ENCODE assay signal across 8 mouse cellular contexts in genomic region chr8:84823653-84824052, GRCm38 (mm10). TPM values are rescaled to one million over a fixed set of nuclear protein-coding genes. Genes with fewer than 3 reads are reported as not detected.
A peak's percentile ranks its signal among the peaks of the same experiment; 100 is the strongest.
DNase-seq lines count a peak whose midpoint lies in the region; ATAC-seq lines count a peak whose summit lies in the region.

No protein-coding gene starts in this region.

- no peak overlapping the region for H3K27ac ChIP-seq in embryonic facial prominence, embryonic 11.5 days (replicated peaks; ENCODE audit: low read depth, low read length)
- no peak overlapping the region; the same call in 1 of the 2 replicates for H3K27ac ChIP-seq in limb, embryonic 12.5 days
- H3K27ac ChIP-seq in midbrain, embryonic 12.5 days (replicated peaks), result no peak overlapping the region
- H3K27ac ChIP-seq in stomach, embryonic 15.5 days, result no peak overlapping the region

- WGBS in embryonic facial prominence, embryonic 11.5 days, result under 1% methylated on average over 18 of the region's 18 CpGs
- under 1% methylated on average over 18 of the region's 18 CpGs for WGBS in limb, embryonic 12.5 days
- 0% methylated on average over 18 of the region's 18 CpGs for WGBS in midbrain, embryonic 12.5 days
- WGBS in stomach, embryonic 15.5 days, result 1% methylated on average over 18 of the region's 18 CpGs

- H3K9me3 ChIP-seq in embryonic facial prominence, embryonic 11.5 days (replicated peaks; ENCODE audit: control insufficient read depth, low read length), result no peaks in the 10 kb centered on the region
- H3K9me3 ChIP-seq in limb, embryonic 12.5 days, result no peaks in the 10 kb centered on the region
- no peaks in the 10 kb centered on the region for H3K9me3 ChIP-seq in midbrain, embryonic 12.5 days
- H3K9me3 ChIP-seq in stomach, embryonic 15.5 days, result no peaks in the 10 kb centered on the region

- H3K4me1 ChIP-seq in embryonic facial prominence, embryonic 11.5 days (ENCODE audit: control insufficient read depth, insufficient read depth, low read length), result no peaks in the 10 kb centered on the region
- peaks cover 10% of the 10 kb centered on the region; the same call in 1 of the 2 replicates for H3K4me1 ChIP-seq in limb, embryonic 12.5 days (replicated peaks)
- H3K4me1 ChIP-seq in midbrain, embryonic 12.5 days, result 0 out of 2 replicates have a peak, but pooled peaks cover 3% of the 10 kb centered on the region
- H3K4me1 ChIP-seq in stomach, embryonic 15.5 days, result peaks cover 7% of the 10 kb centered on the region; the same call in 1 of the 2 replicates

- DNase-seq in heart, adult 11 months, result peak; percentile 94
- DNase-seq in heart, postnatal 25 days (ENCODE audit: low spot score), result no peak
- DNase-seq in ZHBTc4 (ENCODE audit: low read depth, low spot score), result peak; percentile 92
- DNase-seq in embryonic facial prominence, embryonic 11.5 days (ENCODE audit: low spot score), result peak; percentile 87
- DNase-seq in heart, postnatal 36 days, result peak; percentile 46 to 63

- peak; percentile 52; the same call in 1 of the 2 replicates for ATAC-seq in embryonic facial prominence, embryonic 11.5 days (replicated peaks; ENCODE audit: insufficient number of reproducible peaks, low FRiP score, low TSS enrichment, low read depth)
- ATAC-seq in limb, embryonic 12.5 days (ENCODE audit: insufficient number of reproducible peaks, insufficient read depth, low FRiP score, low TSS enrichment, low read depth), result peak; percentile 78; the same call in 1 of the 2 replicates
- peak; percentile 79; the same call in 1 of the 2 replicates for ATAC-seq in midbrain, embryonic 12.5 days (ENCODE audit: low FRiP score, low read depth)
- peak; percentile 81 for ATAC-seq in stomach, embryonic 15.5 days (ENCODE audit: insufficient read depth, low FRiP score, low read depth)

- H3K9ac ChIP-seq in embryonic facial prominence, embryonic 11.5 days (replicated peaks; ENCODE audit: low read length), result no peak overlapping the region
- 0 out of 2 replicates have a peak overlapping the region, but pooled peaks have one; percentile 24 for H3K9ac ChIP-seq in limb, embryonic 12.5 days (replicated peaks)
- 0 out of 2 replicates have a peak overlapping the region, but pooled peaks have one; percentile 5 for H3K9ac ChIP-seq in midbrain, embryonic 12.5 days (replicated peaks)
- no peak overlapping the region for H3K9ac ChIP-seq in stomach, embryonic 15.5 days

- H3K36me3 ChIP-seq in embryonic facial prominence, embryonic 11.5 days (replicated peaks; ENCODE audit: control insufficient read depth, insufficient read depth, low read depth, low read length), result no peaks in the 10 kb centered on the region
- H3K36me3 ChIP-seq in limb, embryonic 12.5 days, result no peaks in the 10 kb centered on the region
- H3K36me3 ChIP-seq in midbrain, embryonic 12.5 days, result no peaks in the 10 kb centered on the region
- no peaks in the 10 kb centered on the region for H3K36me3 ChIP-seq in stomach, embryonic 15.5 days

- H3K4me3 ChIP-seq in embryonic facial prominence, embryonic 11.5 days (ENCODE audit: low read depth, low read length), result no peak overlapping the region
- H3K4me3 ChIP-seq in limb, embryonic 12.5 days (replicated peaks), result peak overlapping the region; percentile 23
- H3K4me3 ChIP-seq in midbrain, embryonic 12.5 days, result peak overlapping the region; percentile 20; the same call in 1 of the 2 replicates
- no peak overlapping the region for H3K4me3 ChIP-seq in stomach, embryonic 15.5 days (replicated peaks)

- intact Hi-C loops in heart, postnatal 25 days (cut with DNase I), result no loop called here
- intact Hi-C loops in heart, postnatal 36 days (cut with DNase I), result no loop called here

- no peaks in the 10 kb centered on the region for H3K27me3 ChIP-seq in embryonic facial prominence, embryonic 11.5 days (ENCODE audit: control insufficient read depth, insufficient read depth, low read length)
- peaks cover 9% of the 10 kb centered on the region; the same call in 1 of the 2 replicates for H3K27me3 ChIP-seq in limb, embryonic 12.5 days
- H3K27me3 ChIP-seq in midbrain, embryonic 12.5 days, result peaks cover 20% of the 10 kb centered on the region
- H3K27me3 ChIP-seq in stomach, embryonic 15.5 days (replicated peaks), result no peaks in the 10 kb centered on the region

- peak overlapping the region; percentile 10; the same call in 1 of the 2 replicates for H3K4me2 ChIP-seq in embryonic facial prominence, embryonic 11.5 days (ENCODE audit: low read depth, low read length)
- peak overlapping the region; percentile 57 for H3K4me2 ChIP-seq in limb, embryonic 12.5 days
- peak overlapping the region; percentile 49 for H3K4me2 ChIP-seq in midbrain, embryonic 12.5 days (replicated peaks)
- peak overlapping the region; percentile 53 for H3K4me2 ChIP-seq in stomach, embryonic 15.5 days

RNA-seq across cellular contexts. Expression of gene Dand5, which starts 1.0 kb away (rescaled TPM):
- total RNA-seq in heart, postnatal 25 days (2021), result 10 to 100 TPM in 1 of 2 experiments, 1 to 10 TPM in 1; 9.6 to 10.3 TPM
- 3.6 and 3.8 TPM in 2 replicates for polyA plus RNA-seq in embryonic facial prominence, embryonic 11.5 days (2014; fragmentation: Nextera tagmentation; extraction: Ambion mirVana)
- total RNA-seq in heart, postnatal 36 days (2021), result 1 to 10 TPM; 9.3 to 9.9 TPM
- 4.1 and 5.1 TPM in 2 replicates for polyA plus RNA-seq in limb, embryonic 12.5 days (2016; fragmentation: Nextera tagmentation; extraction: Ambion mirVana)
- polyA plus RNA-seq in midbrain, embryonic 12.5 days (2016; fragmentation: Nextera tagmentation; extraction: Ambion mirVana), result 5.0 and 6.1 TPM in 2 replicates
- 6.3 and 6.9 TPM in 2 replicates for polyA plus RNA-seq in stomach, embryonic 15.5 days (2015; fragmentation: Nextera tagmentation; extraction: Ambion mirVana)

RNA-seq across cellular contexts. Expression of gene Gadd45gip1, which starts 7.7 kb away (rescaled TPM):
- 10 to 100 TPM; 28.9 to 30.0 TPM for total RNA-seq in heart, postnatal 25 days (2021)
- polyA plus RNA-seq in embryonic facial prominence, embryonic 11.5 days (2014; fragmentation: Nextera tagmentation; extraction: Ambion mirVana), result 41.5 and 42.3 TPM in 2 replicates
- total RNA-seq in heart, postnatal 36 days (2021), result 10 to 100 TPM; 28.5 to 29.5 TPM
- polyA plus RNA-seq in limb, embryonic 12.5 days (2016; fragmentation: Nextera tagmentation; extraction: Ambion mirVana), result 46.5 and 48.6 TPM in 2 replicates
- polyA plus RNA-seq in midbrain, embryonic 12.5 days (2016; fragmentation: Nextera tagmentation; extraction: Ambion mirVana), result 36.1 and 36.6 TPM in 2 replicates
- polyA plus RNA-seq in stomach, embryonic 15.5 days (2015; fragmentation: Nextera tagmentation; extraction: Ambion mirVana), result 52.7 and 54.5 TPM in 2 replicates

RNA-seq across cellular contexts. Expression of gene Rad23a, which starts 16.8 kb away (rescaled TPM):
- 10 to 100 TPM; 80.8 to 81.1 TPM for total RNA-seq in heart, postnatal 25 days (2021)
- polyA plus RNA-seq in embryonic facial prominence, embryonic 11.5 days (2014; fragmentation: Nextera tagmentation; extraction: Ambion mirVana), result 79.6 and 88.2 TPM in 2 replicates
- total RNA-seq in heart, postnatal 36 days (2021), result 10 to 100 TPM; 84.0 to 87.4 TPM
- polyA plus RNA-seq in limb, embryonic 12.5 days (2016; fragmentation: Nextera tagmentation; extraction: Ambion mirVana), result 104 and 109 TPM in 2 replicates
- 104 and 110 TPM in 2 replicates for polyA plus RNA-seq in midbrain, embryonic 12.5 days (2016; fragmentation: Nextera tagmentation; extraction: Ambion mirVana)
- 115 and 130 TPM in 2 replicates for polyA plus RNA-seq in stomach, embryonic 15.5 days (2015; fragmentation: Nextera tagmentation; extraction: Ambion mirVana)

RNA-seq across cellular contexts. Expression of gene Calr, which starts 23.1 kb away (rescaled TPM):
- total RNA-seq in heart, postnatal 25 days (2021), result 100 to 1,000 TPM; 365 to 441 TPM
- 815 and 826 TPM in 2 replicates for polyA plus RNA-seq in embryonic facial prominence, embryonic 11.5 days (2014; fragmentation: Nextera tagmentation; extraction: Ambion mirVana)
- 100 to 1,000 TPM; 337 to 380 TPM for total RNA-seq in heart, postnatal 36 days (2021)
- 764 and 842 TPM in 2 replicates for polyA plus RNA-seq in limb, embryonic 12.5 days (2016; fragmentation: Nextera tagmentation; extraction: Ambion mirVana)
- polyA plus RNA-seq in midbrain, embryonic 12.5 days (2016; fragmentation: Nextera tagmentation; extraction: Ambion mirVana), result 640 and 681 TPM in 2 replicates
- polyA plus RNA-seq in stomach, embryonic 15.5 days (2015; fragmentation: Nextera tagmentation; extraction: Ambion mirVana), result 938 and 1,051 TPM in 2 replicates

RNA-seq across cellular contexts. Expression of gene Nfix, which starts 23.5 kb away (rescaled TPM):
- total RNA-seq in heart, postnatal 25 days (2021), result 100 to 1,000 TPM; 287 to 311 TPM
- 5.9 and 6.8 TPM in 2 replicates for polyA plus RNA-seq in embryonic facial prominence, embryonic 11.5 days (2014; fragmentation: Nextera tagmentation; extraction: Ambion mirVana)
- 100 to 1,000 TPM; 279 to 296 TPM for total RNA-seq in heart, postnatal 36 days (2021)
- 14.5 and 18.1 TPM in 2 replicates for polyA plus RNA-seq in limb, embryonic 12.5 days (2016; fragmentation: Nextera tagmentation; extraction: Ambion mirVana)
- 6.6 and 8.5 TPM in 2 replicates for polyA plus RNA-seq in midbrain, embryonic 12.5 days (2016; fragmentation: Nextera tagmentation; extraction: Ambion mirVana)
- polyA plus RNA-seq in stomach, embryonic 15.5 days (2015; fragmentation: Nextera tagmentation; extraction: Ambion mirVana), result 28.7 and 29.3 TPM in 2 replicates

Comparison
In these comparisons a context has a peak if more than half of its experiments do, and no peak if none do; other contexts are left out.
1. H3K4me3 ChIP-seq: peak in limb, embryonic 12.5 days (single experiment) and midbrain, embryonic 12.5 days (single experiment); none in embryonic facial prominence, embryonic 11.5 days (single experiment) and stomach, embryonic 15.5 days (single experiment).
2. H3K9ac ChIP-seq: peak in limb, embryonic 12.5 days (single experiment) and midbrain, embryonic 12.5 days (single experiment); none in embryonic facial prominence, embryonic 11.5 days (single experiment) and stomach, embryonic 15.5 days (single experiment).
3. Peak in every context shown above with its lines, with median percentiles within 50 percentile points of each other: ATAC-seq and H3K4me2 ChIP-seq.